Mouse (Mus musculus) cerebellum, adult 11-12 months (tissue): ENCODE results near the gene Mrps23.

Experiments
- DNase-seq: peaks from one replicate; pipeline ENCODE4 v3.0.0; 2022

The Mrps23 gene

DNA sequence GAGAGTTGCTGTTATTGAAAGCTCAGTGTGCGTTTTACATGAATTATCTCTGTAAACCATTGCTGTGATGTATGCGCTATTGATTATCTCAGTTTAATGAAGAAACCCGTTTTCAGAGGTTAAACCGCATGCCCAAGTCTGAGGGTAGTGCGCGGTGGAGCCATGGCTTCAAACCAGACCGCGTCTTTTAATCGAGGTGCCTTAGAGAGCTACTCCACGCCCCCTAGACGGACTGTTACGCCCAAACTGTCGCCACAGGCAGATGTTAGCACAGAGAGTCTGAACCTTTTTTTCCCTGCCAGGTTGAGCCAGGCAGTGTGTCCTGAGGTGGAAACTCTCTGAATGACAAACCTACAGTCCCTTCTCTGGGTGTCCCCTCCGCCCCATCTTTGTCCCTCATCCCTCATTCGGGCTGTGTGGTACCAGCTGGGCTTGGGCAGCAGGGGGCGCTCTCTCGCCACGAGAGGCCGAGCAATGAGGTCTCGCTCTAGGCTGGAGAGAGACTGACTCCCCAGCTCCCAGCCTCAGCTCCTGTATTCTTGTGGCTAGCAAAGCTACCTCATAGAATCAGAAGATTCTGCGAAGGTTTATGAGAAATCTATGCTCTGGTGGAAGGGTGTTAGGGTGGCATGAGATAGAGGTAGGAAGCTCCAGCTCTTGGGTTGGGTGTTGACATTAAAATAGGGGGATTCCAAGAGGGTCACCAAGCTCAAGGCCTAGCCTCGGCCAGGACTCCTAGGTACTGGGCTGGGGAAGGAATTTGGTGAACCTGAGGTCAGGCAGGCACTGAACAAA lies 48.0 kb downstream of the Mrps23 start:
- peak; percentile 72 for DNase-seq

GRCm38 (mm10) chr11:88252767-88253513 lies 48.8 kb downstream of the Mrps23 start:
- peak; percentile 31 for DNase-seq

GRCm38 (mm10) chr11:88253514-88254167 lies 49.5 kb downstream of the Mrps23 start:
- no peak for DNase-seq

GRCm38 (mm10) chr11:88257700-88258099 lies 53.5 kb downstream of the Mrps23 start:
- DNase-seq, result no peak

DNA sequence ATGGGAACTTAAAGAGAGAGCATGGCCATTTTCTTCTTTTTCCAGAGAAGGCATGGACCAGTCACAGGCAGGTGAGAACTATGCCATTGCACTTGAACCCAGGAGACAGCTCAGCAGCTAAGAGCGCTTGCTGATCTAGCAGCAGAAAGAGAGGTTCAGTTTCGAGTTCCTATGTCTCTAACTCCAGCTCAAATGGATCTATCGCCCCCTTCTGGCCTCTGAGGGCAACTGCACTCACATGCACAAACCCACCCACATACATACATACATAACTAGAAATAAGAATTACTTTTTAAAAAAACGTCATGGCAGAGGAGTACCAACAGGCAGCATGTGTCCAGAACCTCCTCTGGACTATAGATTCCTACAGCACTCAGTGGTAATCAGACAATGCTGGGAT lies 54.0 kb downstream of the Mrps23 start:
- DNase-seq, result no peak

- no peak for DNase-seq
These were observed 56.3 kb downstream of the Mrps23 start for GRCm38 (mm10) chr11:88260463-88260862.
